Mouse (Mus musculus) spleen, adult 2 months (tissue): ENCODE results near the gene Rgs11.

ENCODE experiments used
- CTCF ChIP-seq: fragments of 200-500 bp; IDR thresholded peaks from 2 replicates; pipeline ENCODE4 v1.5.1; 2011; ENCODE audit warnings: mild to moderate bottlenecking, inconsistent platforms; ENCODE audit not compliant: insufficient read depth, insufficient read length, insufficient replicate concordance; ENCODE audit errors: extremely low read depth
- POLR2A ChIP-seq: fragments of 200-500 bp; IDR thresholded peaks from 2 replicates; pipeline ENCODE4 v1.6.1; 2011; ENCODE audit warnings: low read depth, low read length, inconsistent platforms

DNA sequence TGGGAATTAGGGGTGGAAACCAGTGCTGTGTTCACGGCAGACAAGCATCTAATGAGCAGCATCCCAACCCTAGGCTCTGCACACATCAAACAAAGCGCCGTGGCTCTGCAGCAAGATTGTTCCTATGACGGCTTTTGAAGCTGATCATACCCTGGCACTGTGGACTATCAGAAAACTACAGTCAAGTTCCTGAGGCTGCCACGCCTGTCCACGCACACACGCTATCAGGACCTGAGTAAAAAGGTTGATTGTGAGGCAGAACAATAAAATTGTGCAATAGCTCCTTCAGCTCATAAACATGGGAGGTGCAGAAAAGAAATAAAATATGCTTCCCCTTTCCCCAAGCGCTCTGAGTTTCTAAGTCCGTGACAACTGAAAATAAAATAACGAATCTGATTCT is 34.9 kb downstream of the Rgs11 start:
- TF ChIP-seq CTCF (no peak), POLR2A (no peak)
